Mouse (Mus musculus) cerebellum, adult 11 months (tissue): Measurements from ENCODE around the gene Crkl.
"Not testable (repeated sequence)": the region's sequence is repeated elsewhere in the genome, so short reads cannot be mapped to it uniquely, and the experiment has no call there.

Source experiments
- DNase-seq: peaks from one replicate; pipeline ENCODE4 v3.0.0; 2022

Crkl gene

DNA sequence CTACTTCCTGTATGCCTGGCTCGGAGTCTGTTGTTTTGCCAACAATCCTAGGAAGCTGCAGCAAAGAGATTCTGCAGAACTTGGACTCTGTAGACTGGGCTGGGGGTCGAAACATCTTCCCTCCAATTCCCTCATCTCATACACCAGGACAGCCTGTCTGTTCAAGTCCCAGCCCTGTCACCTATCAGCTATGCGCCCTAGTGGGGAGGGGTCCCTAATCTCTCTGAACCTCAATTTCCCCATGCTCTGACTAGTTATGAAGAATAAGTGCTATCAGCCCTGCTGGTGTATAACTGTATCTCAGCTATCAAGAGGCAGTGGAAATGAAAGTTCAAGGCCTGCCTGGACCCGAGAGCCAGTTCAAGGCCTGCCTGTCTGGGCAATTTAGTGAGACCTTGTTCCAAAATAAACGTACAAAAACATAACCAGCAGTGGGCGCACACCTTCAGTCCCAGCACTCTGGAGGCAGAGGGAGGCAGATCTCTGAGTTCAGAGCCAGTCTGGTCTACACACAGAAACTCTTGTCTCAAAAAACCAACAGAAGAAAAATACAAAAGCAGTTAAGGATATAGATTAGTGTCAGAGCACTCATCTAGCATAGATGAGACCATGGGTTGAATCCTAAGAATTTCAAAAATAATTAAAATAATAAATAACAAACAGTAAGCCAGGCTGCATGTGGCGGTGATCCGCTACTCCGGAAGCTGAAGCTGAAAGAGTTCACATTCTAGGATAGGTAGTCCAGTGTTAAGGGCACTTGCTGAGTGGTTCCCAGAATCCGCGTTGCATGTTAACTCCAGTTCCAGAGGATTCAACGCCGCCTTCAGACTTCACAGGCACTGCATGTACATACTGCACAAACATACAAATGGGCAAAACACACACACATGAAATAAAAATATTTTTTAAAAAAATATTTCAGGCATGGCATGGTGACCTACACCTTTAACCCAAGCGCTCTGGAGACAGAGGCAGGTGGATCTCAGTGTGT, 37.0 kb downstream of the Crkl start:
- no peak for DNase-seq

DNA sequence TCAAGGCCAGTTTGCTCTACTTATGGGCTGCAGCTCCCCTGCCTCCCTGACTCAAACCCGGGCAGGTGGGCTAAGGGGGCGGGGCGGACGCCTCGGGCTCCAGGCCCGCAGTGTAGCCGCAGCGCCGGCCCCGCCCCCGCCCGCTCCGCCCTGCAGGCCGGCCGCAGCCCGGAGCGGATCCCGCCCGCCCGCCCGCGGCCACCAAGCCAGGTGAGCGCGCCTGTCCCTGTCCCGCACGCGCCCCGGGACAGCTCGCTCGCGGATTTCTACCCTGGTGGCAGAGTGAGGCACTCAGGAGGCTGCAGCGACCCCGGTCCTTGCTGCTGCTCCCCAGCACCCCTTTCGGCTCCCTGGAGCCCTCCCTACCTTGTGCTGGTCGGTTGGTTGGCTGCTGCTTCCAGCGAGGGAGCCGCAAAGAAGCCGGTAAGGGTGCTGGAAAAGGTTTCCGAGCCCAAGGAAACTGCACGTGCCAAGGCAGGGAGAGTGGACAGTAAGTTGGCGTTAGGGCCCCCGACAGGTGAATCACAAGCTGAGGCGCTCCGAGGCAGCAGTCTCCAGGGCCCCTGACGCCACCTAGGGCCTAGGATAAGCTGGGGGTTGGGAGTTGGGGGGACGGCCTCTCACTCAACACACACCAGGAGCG, 37.8 kb downstream of the Crkl start, which contains the start of gene Aifm3:
TSS of gene Aifm3 (plus strand) at position 143 of the 643 bp plus-strand sequence.
- DNase-seq, result peak; percentile 64

DNA sequence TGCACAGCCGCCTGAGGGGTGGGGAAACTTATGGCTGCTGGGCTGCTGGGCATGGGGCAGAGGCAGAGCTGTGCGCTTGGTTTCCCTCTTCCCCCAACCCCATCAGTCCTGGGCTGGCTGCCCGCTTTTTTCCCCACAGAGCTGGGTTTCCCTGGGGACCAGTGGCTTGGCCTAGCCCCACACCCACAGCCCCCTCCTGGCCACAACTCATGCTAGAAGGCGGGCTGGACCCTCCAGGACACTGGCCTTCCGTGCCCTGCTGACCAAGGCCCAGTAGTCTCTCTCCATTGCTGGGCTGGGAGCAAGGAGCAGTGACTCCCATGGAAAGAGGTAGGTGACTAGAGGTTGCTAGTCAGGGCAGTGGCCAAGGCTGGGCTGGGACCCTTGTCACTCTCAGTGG, 39.4 kb downstream of the Crkl start:
- DNase-seq, result peak; percentile 65

DNA sequence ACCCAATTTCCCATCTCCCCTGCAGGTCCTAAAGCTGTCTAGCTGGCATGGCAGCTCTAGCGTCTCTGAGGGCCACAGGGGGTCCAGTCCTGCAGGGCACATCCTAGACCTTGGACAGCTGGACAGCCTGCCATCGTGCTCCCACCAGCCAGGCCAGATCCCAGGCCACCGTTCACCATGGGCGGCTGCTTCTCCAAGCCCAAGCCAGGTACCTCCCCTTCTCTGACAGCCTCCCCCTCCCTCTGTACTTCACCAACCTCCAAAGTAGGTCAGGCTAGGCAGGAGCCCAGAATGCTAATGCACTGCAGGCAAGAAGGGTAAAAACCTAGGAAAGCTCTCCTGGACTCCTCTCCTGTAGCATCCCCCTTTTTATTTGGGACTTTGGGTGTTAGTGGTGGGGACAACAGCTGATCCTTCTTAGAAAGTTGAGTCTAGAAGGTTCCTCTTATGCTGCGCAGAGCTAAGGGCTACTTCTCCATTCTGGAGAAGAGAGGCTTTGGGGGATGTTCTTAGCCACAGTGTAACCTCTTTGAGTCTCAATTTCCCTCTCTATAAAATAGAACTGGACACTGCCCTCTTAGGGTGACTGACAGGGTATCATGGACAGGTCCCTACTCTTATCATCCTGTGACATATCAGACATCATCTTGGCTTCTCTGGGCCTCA, 40.2 kb downstream of the Crkl start:
- DNase-seq, result peak; percentile 78

DNA sequence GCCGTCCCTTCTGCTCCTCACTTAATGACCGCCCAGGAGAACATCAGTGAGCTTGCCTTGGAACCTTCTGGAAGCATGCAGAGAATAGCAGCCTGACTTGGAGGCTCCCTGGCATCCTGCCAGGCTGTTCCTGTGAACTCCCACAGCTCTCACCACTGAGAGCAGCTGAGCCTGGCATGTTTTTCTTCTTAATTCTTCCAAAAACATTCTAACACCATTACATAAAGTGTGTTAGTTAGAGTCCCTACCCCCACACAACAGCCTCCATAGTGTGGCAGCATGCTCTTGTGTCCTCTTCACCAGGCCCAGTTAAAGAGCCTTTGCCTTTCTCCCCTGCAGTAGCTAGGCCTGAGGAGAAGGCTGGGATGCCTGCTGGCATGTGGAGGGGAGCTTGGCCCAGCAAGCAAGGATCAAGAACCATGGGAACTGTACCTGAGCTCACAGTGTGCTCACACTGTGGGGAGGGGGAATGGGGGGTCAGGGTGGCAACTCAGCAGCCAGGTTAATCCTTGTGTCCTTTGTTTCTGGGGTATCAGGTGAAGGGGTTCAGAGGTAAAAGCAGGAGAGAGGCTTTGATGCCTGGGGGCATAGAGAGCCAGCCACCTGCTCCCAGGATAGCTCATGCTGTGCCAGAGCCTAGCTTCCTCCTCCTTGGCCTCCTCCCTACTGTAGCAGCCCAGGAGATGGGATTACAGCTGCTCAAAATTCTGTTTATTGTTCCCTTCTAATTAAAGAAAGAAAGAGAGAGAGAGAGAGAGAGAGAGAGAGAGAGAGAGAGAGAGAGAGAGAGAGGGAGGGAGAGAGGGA, 44.9 kb downstream of the Crkl start:
- peak; percentile 77 for DNase-seq

DNA sequence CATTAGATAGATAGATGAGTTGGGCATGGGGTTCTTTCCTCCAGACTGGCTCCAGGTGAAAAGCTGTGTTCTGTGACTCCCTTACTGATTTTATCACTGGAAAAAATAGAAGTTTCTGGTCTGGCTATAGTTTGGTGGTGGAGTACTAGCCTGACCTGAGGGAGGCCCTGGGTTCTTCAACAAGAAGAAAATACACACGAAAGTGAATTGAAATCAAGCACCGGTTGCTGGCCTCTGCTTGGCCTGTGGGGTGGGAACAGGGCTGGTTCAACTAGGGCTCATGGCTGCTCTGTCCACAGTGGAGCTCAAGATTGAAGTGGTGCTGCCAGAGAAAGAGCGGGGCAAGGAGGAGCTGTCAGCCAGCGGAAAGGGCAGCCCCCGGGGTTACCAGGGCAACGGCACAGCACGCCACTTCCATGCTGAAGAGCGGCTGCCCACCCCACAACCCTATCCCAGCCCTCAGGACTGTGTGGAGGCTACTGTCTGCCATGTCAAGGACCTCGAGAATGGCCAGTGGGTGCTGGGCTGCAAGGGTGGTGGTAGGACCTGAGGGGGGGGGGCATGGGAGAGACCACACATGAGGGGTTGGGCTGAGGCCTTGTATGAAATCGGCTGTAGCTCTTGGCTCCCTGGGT, 47.6 kb downstream of the Crkl start:
- no peak for DNase-seq

DNA sequence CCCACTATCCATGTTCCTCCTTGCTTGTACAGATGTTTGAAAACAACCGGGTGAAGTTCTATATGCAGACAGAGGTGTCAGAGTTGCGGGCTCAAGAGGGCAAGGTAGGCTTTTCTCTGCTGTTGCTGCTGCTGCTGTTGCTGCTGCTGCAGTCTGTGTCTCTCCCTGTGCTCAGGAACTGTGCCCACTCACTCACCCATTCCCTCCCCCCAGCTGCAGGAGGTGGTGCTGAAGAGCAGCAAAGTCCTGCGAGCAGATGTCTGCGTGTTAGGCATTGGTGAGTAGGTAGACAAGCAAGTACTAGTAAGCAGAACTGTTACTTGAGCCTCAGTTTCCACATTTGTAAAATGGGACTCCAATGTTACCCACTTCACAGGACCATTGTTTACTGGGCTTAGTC, 50.9 kb downstream of the Crkl start:
- DNase-seq, result no peak

DNA sequence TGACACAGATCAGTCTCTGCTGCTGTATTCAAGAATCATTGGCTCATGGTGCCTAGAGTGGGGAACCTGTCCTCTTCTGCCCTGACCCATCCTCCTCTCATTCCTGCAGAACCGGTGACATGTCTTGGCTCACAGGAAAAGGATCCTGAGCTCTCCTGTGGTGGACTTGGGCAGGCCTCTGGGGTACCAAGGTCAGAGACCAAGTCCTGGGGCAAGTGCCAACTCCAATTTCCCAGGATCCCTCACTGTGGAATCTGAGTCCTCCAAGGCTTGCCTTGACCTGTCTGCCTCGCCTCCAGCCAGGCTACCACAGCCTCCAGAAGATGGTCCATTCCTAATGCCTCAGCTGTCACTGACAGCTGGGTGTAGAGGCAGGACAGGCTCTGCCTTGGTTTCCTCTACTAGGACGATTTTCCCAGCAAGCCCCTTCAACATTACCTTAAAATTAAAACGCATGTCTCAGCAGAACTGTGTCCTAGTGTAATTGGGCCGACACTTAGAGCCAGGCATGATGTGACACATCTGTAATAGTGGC, 55.3 kb downstream of the Crkl start:
- DNase-seq, result no peak

DNA sequence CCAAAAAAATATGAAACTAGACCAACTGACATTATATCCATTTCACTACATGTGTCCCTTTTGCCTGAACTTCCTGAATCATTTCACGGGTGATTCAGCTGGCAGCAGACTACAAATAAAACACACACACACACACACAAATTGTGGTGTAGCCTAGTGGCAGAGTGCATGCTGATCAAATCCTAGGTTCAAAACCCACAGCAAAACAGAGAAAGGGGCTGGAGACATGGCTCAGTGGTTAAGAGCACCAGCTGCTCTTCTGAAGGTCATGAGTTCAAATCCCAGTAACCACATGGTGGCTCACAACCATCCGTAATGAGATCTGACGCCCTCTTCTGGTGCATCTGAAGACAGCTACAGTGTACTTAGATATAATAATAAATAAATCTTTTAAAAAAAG, 56.2 kb downstream of the Crkl start:
- DNase-seq, result not testable (repeated sequence)

DNA sequence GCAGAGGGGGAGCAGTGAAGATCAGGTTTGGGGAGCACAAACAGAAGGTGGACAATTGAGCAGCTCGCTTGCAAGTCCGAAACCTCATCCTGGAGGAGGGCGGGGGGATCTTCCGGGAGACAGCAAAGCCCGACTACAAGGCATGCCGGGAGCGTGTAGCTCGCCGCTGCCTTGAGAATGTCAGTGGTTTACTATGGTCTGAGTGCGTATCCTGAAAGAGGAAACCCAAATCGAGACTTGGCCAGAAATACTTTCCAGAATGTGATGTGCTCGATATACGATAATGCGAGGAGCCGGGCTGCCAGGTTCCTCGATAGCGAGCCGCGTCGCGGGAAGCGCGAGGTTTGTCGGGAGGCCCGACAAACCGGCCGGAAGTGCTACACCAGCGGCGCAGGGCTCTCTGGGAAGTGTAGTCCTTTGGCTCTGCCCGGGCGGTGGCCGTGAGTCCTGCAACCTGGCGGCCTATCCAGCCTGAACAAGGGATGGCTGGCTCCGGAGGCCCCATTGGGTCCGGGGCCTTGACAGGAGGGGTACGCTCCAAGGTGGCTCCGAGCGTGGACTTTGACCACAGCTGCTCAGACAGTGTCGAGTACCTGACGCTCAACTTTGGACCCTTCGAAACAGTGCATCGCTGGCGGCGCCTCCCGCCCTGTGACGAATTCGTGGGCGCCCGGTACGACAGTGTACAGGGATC, 56.9 kb downstream of the Crkl start, which contains the start of gene Lztr1:
TSS of gene Lztr1 (plus strand) at position 143 of the 694 bp plus-strand sequence.
- peak; percentile 85 for DNase-seq

DNA sequence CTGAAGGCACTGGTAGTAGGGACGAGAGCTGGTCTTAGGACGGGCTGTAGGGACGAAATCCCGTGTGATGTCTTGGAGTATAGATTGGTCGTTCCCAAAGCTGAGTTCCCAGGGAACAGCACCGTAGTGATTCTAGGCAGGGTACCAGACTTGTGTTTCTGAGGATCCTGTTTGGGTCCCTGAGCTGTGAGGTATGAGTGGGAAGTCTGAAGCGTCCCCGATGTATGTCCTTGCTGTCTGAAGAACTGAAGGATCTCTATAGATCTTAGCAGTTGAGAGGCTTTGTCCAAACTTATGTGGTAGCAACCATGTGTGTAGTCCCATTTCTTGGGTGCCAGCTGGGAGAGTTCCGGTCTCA, 57.4 kb downstream of the Crkl start:
- no peak for DNase-seq

DNA sequence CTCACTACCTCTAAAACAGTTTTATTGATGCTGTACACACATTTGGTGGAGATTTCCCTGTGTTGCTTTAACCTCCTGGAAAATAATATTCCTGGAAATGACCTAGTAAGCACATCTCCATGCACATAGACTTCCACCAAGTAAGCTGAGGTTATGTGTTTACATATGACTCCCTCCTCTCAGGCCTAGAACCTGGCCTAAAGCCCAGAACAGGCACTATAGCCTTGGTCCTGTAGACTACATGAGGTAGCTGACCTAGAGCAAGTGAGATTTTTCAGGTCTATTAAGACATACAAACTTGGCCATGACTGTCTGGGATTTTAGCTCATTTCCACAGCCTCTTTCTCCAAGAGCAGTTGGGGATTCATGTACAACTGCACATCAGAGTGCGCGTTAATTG, 58.4 kb downstream of the Crkl start:
- DNase-seq, result no peak

DNA sequence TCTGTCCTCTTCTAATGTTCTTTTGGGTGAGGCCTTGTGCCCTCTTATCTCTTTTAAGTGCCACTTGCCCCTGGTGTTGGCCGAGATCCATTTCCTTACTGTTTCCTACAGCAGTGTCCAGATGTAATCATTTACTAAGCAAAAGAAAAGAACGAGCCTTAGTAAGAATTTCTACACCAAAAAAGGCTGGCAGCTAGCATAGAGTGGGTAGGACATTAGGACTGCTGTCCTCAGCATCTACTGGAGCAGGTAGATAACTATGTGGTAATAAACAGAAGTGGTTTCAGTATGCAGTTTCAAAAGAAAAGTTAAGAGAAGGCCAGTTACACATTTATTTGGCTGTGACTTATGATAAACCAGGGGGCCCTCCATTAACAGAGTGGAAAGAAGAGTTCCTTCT, 58.9 kb downstream of the Crkl start:
- DNase-seq, result no peak

DNA sequence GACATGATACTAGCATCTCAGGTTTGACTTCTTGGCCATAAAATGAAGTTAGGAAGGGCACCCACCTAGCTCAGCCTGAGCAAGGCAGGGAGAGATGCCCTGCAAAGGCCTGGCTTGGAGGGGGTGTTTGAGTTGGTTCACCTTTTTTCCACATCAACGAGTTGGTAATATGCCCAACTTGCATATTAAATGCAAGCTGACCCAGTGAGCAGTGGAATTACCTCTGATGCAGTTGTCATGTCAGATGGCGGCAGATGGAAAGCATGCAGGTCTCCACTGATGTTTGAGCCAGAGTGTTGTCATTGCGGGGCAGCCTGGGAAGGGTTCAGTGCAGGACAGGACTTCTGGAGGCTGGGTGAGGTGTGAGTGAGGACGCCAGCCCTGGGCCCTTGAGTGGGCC, 59.6 kb downstream of the Crkl start:
- no peak for DNase-seq

DNA sequence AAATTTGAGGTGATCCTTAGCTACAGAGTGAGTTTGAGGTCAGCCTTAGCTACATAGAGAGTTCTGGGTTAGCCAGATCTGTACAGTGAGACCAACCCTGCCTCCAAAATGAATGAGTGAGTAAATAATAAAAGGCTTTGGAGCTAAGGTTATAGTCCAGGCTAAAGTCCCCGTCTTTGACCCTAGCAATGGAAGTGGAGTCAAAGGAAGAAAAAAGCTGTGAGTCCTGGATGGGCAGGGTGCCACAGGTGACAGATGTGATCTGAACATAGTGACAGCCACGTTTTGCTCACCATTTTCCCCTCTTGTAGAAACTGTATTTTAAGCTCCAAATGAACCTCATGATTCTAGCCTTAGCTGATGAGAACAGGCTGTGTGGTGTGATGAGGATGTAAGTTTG, 67.1 kb downstream of the Crkl start:
- no peak for DNase-seq

DNA sequence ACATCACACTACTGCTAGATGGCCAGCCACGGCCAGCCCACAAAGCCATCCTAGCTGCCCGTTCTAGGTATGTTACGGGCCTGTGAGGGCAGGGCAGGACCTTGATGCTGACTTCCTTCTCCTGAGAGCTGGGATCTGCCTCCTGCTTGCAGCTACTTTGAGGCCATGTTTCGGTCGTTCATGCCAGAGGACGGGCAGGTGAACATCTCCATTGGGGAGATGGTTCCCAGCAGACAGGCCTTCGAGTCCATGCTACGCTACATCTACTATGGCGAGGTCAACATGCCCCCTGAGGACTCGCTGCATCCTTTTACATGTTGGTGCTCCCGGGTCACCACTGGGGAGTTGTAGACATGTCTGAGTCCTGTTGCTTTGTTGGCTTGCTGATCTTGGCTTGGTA, 72.4 kb downstream of the Crkl start:
- DNase-seq, result peak; percentile 3

DNA sequence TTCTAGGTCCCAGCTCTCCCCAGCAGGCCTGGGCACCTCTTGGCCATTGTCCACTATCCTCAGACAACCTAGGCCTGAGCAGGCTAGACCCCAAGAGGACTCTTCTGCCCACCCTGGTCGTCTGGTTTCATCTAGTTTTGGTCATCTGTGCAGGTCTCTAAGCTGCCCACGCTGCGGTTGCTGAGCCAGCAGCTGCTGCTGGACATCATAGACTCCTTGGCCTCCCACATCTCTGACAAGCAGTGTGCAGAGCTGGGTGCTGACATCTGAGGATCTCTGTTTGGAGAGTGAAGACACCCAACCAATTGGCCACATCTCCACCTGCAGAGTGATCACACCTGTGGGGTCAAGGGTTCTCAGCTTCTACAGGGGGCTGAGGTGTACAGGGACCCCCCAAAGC, 73.7 kb downstream of the Crkl start:
- no peak for DNase-seq

DNA sequence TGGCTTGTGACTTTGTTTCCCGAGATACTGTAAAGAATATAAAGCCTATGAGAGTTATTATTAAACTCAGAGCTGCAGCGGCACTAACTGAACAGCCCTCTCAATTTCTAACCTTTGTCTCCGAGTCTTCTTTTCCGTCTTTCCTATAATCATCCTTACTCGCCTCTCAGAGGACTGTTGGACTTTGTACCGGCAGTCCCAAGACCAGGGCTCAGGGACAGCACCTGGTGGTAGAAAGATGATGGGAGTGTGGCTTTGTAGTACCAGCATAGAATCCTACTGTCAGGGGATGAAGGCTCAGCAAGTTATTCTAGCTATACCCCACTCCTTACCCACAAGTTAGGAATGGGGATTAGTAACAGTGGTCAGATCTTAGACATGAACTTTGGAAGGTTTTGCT, 74.4 kb downstream of the Crkl start:
- DNase-seq, result no peak

DNA sequence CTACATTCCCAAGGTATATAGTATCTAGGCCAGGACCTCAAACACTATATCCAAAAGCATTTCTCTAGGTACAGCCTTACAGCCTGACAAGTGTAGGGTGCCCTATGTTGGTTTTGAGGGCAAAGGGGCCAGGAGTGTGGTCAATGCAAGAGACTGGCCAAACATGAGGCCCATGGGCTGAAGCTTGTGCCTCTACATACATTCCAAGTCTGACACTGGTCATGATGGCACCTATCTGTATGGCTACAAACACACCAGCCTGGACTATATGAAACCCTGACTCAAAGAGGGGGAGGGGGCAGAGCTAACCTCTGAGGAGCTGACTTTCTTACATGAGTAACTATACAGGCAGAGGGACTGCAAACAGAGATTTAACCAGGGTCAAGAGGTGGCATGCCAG, 75.8 kb downstream of the Crkl start:
- DNase-seq, result no peak

DNA sequence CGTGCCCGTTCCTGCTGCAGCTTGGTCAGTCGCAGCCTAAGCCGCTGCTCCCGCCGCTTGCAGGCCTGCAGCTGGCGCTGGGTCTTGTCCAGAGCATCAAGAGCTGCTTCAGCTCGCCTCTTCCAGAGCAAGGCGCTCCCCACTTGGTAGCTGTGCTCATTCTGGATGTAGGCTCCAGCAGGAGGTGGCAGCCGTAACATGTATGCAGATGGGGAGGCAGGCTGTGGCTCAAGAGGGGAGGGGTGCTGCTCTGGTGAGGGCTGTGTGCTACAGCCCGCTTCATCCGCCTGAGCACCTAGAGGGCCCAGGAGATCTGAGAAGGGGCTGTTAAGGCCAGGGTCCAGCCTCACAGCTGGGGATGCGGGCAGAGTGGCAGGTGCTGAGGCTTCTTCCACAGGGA, 76.5 kb downstream of the Crkl start:
- DNase-seq, result no peak

DNA sequence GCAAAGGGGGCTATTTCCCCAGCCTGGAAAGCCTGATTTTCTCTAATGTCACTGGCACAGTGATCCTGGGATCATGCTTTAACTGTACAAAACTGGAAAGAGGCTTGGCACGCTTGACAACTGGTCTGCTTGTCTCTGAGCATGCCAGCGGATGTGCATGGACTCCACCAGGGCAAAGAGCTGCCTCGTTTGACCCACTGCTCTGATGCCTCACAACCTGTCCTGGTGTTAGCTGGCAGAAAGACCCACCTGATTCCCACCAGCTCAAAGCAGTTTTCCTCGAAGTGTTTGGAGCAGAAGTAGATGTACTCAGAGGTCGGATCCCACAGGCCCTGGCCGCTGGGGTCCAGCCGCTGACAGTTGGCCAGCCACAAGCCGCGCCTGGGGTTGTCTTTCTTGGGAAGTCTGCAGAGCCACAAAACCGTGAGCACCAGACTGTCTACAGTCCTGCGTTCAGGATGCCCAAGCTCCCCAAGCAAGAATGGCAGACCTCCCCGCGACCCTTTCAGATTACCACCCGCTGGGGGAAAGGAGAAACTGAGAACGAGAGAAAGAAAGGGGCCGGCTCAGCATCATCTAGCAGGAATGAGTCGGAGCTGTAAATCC, 78.3 kb downstream of the Crkl start:
- DNase-seq, result no peak
